Mouse (Mus musculus) spleen, adult 2 months (tissue): ENCODE data around the gene Pdk1. TPM values are rescaled to one million over a fixed set of nuclear protein-coding genes. Genes with fewer than 3 reads are reported as not detected.

ENCODE experiments used
- DNase-seq, 2 experiments: peaks; one replicate each; pipeline versions ENCODE4 v3.0.0 to v3.0.0-alpha.2; 2012 to 2021; ENCODE audit warnings: low spot score in 2 of 2, low read depth in 1 of 2
- H3K27ac ChIP-seq: fragments of 200-500 bp; 2 replicates; pipeline ENCODE4 v1.5.1; 2012; ENCODE audit warnings: low read length, inconsistent platforms; ENCODE audit not compliant: insufficient read depth
- H3K27me3 ChIP-seq: fragments of 200-500 bp; 2 replicates; pipeline ENCODE4 v1.6.1; 2012; ENCODE audit warnings: mild to moderate bottlenecking, moderate library complexity, low read length, inconsistent platforms; ENCODE audit not compliant: control insufficient read depth, insufficient read depth
- H3K36me3 ChIP-seq: fragments of 200-500 bp; 2 replicates; pipeline ENCODE4 v1.6.1; 2012; ENCODE audit warnings: mild to moderate bottlenecking, low read length, inconsistent platforms; ENCODE audit not compliant: control insufficient read depth, insufficient read depth
- H3K4me1 ChIP-seq: fragments of 200-500 bp; 2 replicates; pipeline ENCODE4 v1.6.1; 2011; ENCODE audit warnings: inconsistent platforms; ENCODE audit not compliant: control insufficient read depth, insufficient read depth, insufficient read length
- H3K4me3 ChIP-seq: fragments of 200-500 bp; 2 replicates; pipeline ENCODE4 v1.5.1; 2011; ENCODE audit warnings: mild to moderate bottlenecking, inconsistent platforms; ENCODE audit not compliant: insufficient read depth, insufficient read length; ENCODE audit errors: extremely low read depth
- CTCF ChIP-seq: fragments of 200-500 bp; IDR thresholded peaks from 2 replicates; pipeline ENCODE4 v1.5.1; 2011; ENCODE audit warnings: mild to moderate bottlenecking, inconsistent platforms; ENCODE audit not compliant: insufficient read depth, insufficient read length, insufficient replicate concordance; ENCODE audit errors: extremely low read depth
- POLR2A ChIP-seq: fragments of 200-500 bp; IDR thresholded peaks from 2 replicates; pipeline ENCODE4 v1.6.1; 2011; ENCODE audit warnings: low read depth, low read length, inconsistent platforms
- WGBS: fragments of 180-500 bp; shearing (Covaris S2); methylation state at CpG from one replicate; pipeline ENCODE4 v1.1.7; 2018; 5-methylcytosine and 5-hydroxymethylcytosine counted together
- polyA plus RNA-seq: library from polyadenylated mRNA; depleted of rRNA; stranded (reverse); fragments of >200 nt; gene quantifications from 2 replicates; pipeline ENCODE4 v1.2.3, GENCODE M21; 2012; rRNA removed

Pdk1 gene
- polyA plus RNA-seq = 14.1 and 14.5 TPM in 2 replicates

DNA sequence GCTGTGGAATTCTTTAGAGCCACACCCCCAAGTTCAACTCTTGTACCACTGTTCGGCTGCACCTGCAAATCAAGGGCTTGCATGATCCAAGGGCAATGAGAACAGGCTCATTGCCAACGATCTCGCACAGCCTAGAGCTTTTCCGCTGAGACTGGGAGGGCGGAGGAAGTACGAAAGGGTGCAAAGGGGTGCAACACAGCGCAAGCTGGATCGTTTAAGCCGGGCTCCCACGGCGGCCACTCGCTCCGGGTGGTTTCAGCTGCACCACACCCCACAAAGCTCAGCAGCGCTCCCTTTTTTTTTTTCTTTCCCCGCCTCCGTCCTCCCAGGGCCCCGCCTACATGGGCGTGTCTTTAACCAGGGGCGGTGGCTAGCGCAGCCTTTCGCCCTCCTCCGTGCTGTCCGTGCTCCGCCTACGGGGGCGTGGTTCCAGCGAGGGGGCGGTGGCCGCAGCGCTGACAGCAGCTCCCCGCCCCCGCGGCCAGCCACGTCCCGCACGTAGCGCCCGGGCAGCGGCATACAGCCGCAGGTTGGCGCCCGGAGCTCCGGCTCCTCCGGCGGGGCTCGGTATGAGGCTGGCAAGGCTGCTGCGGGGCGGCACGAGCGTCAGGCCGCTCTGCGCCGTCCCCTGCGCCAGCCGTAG, at the start of gene Pdk1:
Gene Pdk1, plus strand, starts transcription at position 424 of the 643 bp plus-strand sequence.
- Histone ChIP-seq H3K36me3 (peaks cover 2% of the 10 kb centered on the region; the same call in 1 of the 2 replicates), H3K27ac (peak within 1 kb of the TSS; percentile 94), H3K4me3 (peak within 1 kb of the TSS; percentile 83), H3K4me1 (no peaks in the 10 kb centered on the region), H3K27me3 (no peaks in the 10 kb centered on the region)
- WGBS = under 1% methylated on average over 52 of the region's 55 CpGs
- TF ChIP-seq POLR2A = peak; percentile 50
- TF ChIP-seq CTCF = no peak
- peak; percentile 92 to 99 for DNase-seq

DNA sequence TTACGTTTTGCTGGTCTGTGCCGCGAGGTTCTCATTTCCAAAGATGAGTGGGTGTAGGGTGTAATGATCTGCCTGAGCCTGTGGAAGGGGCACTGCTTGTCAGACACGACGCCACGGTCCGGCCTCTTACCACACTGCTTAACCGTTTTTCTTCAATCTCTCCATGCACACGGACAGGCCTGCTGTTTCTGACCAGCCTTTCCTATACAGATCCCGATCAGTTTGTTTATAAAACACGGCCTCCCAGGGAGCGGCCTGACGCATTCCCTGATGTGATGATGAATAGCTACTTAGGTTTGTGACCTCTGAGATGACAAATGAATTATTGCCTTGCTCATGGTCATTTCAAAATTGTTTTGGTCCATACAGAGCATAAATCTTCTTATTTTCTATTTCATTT, 48.9 kb upstream of the Pdk1 start:
- TF ChIP-seq POLR2A (no peak), CTCF (no peak)
- Histone ChIP-seq H3K27me3 (no peaks in the 10 kb centered on the region), H3K4me1 (no peaks in the 10 kb centered on the region), H3K36me3 (peaks cover 6% of the 10 kb centered on the region), H3K4me3 (no peak overlapping the region), H3K27ac (no peak overlapping the region)
- DNase-seq = no peak
- 95% methylated on average over 13 of the region's 13 CpGs for WGBS

DNA sequence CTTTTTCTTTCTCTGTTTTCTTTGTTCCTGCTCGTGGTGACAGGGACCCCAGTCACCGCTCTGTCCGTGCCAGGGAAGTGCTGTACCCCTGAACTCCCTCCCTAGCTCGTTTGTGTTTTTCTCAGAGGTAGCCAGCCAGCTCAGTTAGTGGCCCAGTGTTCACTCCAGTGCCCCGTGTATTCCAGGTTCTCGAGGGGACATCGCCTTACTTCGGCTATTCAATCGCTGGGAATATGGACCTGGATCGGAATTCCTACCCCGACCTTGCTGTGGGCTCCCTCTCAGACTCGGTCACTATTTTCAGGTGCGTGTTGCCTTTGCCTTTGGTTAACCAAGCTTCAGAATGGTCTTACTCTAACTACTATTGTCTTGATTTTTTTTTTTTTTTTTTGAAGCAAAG, 45.3 kb upstream of the Pdk1 start:
- Histone ChIP-seq H3K27ac (no peak overlapping the region), H3K36me3 (peaks cover 4% of the 10 kb centered on the region), H3K4me3 (no peak overlapping the region), H3K4me1 (no peaks in the 10 kb centered on the region), H3K27me3 (no peaks in the 10 kb centered on the region)
- 91% methylated on average over 13 of the region's 13 CpGs for WGBS
- no peak for TF ChIP-seq CTCF
- no peak for TF ChIP-seq POLR2A
- DNase-seq = no peak

DNA sequence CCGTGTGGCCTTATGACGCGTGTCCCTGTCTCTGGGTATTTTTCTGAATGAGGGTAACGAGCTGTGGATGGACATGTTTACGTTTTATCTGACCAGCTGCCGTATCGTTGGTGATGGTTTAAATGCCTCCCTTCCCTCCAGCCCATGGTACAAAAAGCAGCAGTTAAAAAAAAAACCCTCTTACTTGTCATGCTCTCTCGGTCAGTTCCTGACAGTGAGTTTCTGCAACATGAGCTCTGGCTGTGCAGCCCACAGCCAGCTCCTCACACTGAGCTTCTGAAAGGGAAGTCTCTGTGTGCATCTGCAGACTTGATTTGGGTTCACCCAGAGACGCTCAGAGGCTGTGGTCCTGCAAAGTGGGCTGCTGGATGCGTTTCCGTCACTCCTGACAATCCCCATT, 44.1 kb upstream of the Pdk1 start:
- H3K36me3 ChIP-seq = peaks cover 4% of the 10 kb centered on the region

DNA sequence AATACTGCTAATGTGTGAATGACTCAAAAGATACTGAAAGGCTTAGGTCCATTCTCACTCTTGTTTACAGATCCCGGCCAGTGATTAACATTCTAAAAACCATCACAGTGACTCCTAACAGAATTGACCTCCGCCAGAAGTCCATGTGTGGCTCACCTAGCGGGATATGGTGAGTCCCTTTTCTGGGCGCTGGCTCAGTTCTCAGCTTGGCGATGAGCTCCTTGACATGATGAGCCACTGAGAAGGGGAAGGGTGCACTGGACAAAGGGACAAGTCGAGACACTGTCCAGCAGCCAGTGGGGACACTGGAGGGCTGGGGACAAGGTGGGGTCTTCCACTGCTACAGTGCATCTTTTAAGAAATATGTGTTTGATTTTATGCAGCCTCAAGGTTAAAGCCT, 39.4 kb upstream of the Pdk1 start:
- no peaks in the 10 kb centered on the region for H3K27me3 ChIP-seq
- DNase-seq = no peak
- peaks cover 4% of the 10 kb centered on the region for H3K36me3 ChIP-seq
- 90% methylated on average over 6 of the region's 6 CpGs for WGBS
- H3K4me3 ChIP-seq = no peak overlapping the region
- H3K4me1 ChIP-seq = no peaks in the 10 kb centered on the region
- TF ChIP-seq POLR2A (no peak), CTCF (no peak)
- H3K27ac ChIP-seq = no peak overlapping the region

More for the DNA sequence above, 44.1 kb upstream of the Pdk1 start:
- no peaks in the 10 kb centered on the region for H3K4me1 ChIP-seq
- no peak overlapping the region for H3K4me3 ChIP-seq
- no peak overlapping the region for H3K27ac ChIP-seq
- H3K27me3 ChIP-seq = no peaks in the 10 kb centered on the region
- DNase-seq = no peak
- TF ChIP-seq POLR2A = no peak
- TF ChIP-seq CTCF = no peak
- WGBS = 92% methylated on average over 11 of the region's 11 CpGs

DNA sequence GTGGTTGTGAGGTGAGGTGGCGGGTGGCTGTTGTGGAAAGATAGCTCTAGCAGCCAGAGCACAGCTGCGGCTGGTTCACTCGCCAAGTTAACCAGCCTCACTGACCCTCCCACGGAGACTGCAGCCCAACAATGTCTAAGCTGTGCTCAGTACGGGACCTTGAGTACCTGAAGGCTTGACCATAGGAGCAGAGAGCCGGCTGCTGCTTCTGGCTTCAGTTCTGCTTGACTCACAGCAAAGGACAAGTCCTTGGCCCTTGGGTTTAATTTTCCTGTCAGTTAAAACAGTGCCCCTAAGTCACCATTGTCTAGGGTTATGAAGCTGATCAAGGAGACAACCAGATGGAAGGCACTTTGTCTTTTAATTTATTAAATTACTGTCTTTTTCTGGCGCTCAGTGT, 38.7 kb upstream of the Pdk1 start:
- WGBS = 82% methylated on average over 7 of the region's 7 CpGs
- TF ChIP-seq CTCF (no peak), POLR2A (no peak)
- Histone ChIP-seq H3K4me1 (no peaks in the 10 kb centered on the region), H3K4me3 (no peak overlapping the region), H3K27ac (no peak overlapping the region), H3K36me3 (peaks cover 2% of the 10 kb centered on the region; the same call in 1 of the 2 replicates), H3K27me3 (no peaks in the 10 kb centered on the region)
- no peak for DNase-seq

DNA sequence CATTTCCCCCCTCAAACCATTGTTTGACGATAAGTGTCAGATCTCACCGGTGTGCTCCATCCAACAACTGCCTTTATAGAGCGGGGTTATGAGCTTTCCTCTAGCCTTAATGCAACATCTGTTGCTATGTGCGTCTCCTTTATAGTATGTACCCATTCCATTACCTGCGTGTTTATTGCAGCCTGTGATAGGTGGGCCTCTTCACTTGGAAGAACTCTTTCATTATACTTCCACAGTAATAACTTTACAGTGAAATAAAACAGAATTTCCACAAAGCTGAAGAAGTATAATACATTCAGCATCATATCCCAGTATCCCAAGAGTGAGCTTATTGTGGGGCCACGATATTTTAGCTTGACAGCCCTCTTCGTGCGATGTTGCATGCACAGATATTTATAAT, 37.5 kb upstream of the Pdk1 start:
- H3K27me3 ChIP-seq = no peaks in the 10 kb centered on the region
- H3K27ac ChIP-seq = no peak overlapping the region
- peaks cover 2% of the 10 kb centered on the region for H3K36me3 ChIP-seq
- H3K4me1 ChIP-seq = no peaks in the 10 kb centered on the region
- WGBS = 91% methylated on average over 8 of the region's 8 CpGs
- DNase-seq = no peak
- H3K4me3 ChIP-seq = no peak overlapping the region
- TF ChIP-seq POLR2A = no peak
- no peak for TF ChIP-seq CTCF
